Mouse (Mus musculus): ENCODE results near the gene 1700042G07Rik. TPM values are rescaled to one million over a fixed set of nuclear protein-coding genes. Genes with fewer than 3 reads are reported as not detected.
"Not testable (repeated sequence)": the region's sequence is repeated elsewhere in the genome, so short reads cannot be mapped to it uniquely, and the experiment has no call there.

Gene 1700042G07Rik
- polyA plus RNA-seq, 1 experiment from 2014 or later: not detected

DNA sequence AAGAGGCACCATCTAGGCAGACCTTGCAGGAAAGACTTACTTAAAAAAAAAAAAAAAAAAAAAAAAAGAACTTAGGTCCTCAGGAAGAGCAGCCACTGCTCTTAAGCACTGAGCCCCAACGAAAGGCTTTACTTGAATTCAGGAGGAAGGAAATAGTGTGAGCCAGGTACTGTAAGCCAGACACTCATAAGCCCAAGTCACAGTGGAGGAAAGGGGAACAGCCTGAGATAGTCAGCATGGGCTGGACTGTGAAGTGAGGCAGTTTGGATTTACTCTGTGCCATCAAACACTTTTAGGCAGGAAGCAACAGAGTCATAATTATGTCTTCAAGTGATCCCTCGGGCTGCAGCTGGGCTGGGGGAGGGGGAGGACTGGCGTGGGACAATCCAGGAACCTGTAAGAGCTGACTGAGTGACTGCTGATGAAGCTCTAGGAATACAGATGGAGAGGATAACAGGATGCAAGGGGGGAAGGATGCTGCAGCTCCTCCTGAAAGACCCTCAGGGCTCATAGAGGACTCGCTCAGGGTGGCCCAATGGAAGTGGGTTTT lies 19.2 kb downstream of the 1700042G07Rik start:
- Histone ChIP-seq H3K4me2 (ENCODE audit: low read length) (no peak overlapping the region), H3K36me3 (ENCODE audit: control insufficient read depth, insufficient read depth, low read length) (no peaks in the 10 kb centered on the region), H3K27ac (ENCODE audit: low read depth, low read length) (no peak overlapping the region), H3K4me3 (ENCODE audit: low read length) (no peak overlapping the region), H3K4me1 (ENCODE audit: control insufficient read depth, insufficient read depth, low read depth, low read length) (no peaks in the 10 kb centered on the region), H3K9ac (ENCODE audit: low read depth, low read length) (no peak overlapping the region), H3K9me3 (ENCODE audit: control insufficient read depth, low read length) (no peaks in the 10 kb centered on the region), H3K27me3 (replicated peaks; ENCODE audit: control insufficient read depth, insufficient read depth, low read length) (no peaks in the 10 kb centered on the region)
- ATAC-seq: no peak
- 69% methylated on average over 4 of the region's 4 CpGs for WGBS

DNA sequence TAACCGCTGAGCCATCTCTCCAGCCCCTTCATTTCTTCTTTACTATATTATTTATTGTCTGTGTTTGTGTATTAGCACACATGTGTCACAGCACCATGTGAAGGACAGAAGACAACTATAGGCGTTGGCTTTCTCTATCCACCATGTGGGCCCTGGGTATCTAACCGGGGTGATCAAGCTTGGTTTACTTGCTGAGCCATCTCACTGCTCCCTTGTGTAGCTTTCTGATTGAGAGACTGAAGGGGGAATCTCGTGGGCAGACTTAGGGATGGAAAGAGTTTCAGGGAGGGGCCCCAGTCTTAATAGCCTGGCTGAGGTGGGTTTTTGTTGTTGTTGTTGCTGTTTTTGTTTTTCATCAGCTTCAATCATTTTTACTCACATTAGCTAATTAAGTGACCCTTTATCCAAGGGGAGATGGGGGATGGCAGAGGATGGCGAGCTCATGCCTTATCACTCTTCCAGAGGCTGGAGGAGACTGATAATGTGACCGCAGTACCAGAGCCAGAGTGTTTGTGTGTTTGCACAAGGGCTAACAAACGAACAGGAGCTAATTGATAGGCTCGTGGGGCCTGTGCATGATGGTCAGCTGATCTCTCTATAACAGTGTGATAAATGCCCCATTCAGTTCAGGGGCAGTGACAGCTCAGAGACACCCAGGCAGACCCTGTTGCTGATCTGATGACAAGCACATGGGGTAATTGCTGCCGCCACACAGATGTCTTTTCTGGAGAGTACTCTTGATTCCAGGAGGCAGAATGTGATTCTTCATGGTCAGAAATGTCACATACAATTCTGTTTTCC lies 20.6 kb downstream of the 1700042G07Rik start:
- H3K4me1 ChIP-seq (ENCODE audit: control insufficient read depth, insufficient read depth, low read depth, low read length): no peaks in the 10 kb centered on the region
- H3K27ac ChIP-seq (ENCODE audit: low read depth, low read length): no peak overlapping the region
- no peak for ATAC-seq
- no peaks in the 10 kb centered on the region for H3K9me3 ChIP-seq (ENCODE audit: control insufficient read depth, low read length)
- no peak overlapping the region for H3K4me2 ChIP-seq (ENCODE audit: low read length)
- no peaks in the 10 kb centered on the region for H3K27me3 ChIP-seq (replicated peaks; ENCODE audit: control insufficient read depth, insufficient read depth, low read length)
- 73% methylated on average over 9 of the region's 9 CpGs for whole genome bisulfite sequencing
- no peaks in the 10 kb centered on the region for H3K36me3 ChIP-seq (ENCODE audit: control insufficient read depth, insufficient read depth, low read length)
- H3K4me3 ChIP-seq (ENCODE audit: low read length): no peak overlapping the region
- no peak overlapping the region for H3K9ac ChIP-seq (ENCODE audit: low read depth, low read length)

DNA sequence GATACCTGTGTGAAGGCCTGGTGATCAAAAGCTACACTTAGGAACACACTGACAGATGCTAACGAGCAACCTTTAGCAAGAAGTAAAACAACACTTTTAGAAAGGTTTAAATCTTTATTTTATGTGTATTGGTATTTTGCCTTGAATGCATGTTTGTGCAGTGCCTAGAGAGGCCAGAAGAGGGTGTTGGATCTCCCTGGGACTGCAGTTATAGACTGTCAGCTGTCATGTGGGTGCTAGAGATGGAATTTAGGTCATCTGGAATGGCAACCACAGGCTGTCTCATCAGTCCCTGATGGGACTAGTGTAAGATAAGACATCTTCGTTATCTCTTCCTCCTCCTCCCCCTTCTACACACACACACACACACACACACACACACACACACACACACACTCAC lies 25.2 kb downstream of the 1700042G07Rik start:
- H3K9me3 ChIP-seq (ENCODE audit: control insufficient read depth, low read length): no peaks in the 10 kb centered on the region
- H3K4me2 ChIP-seq (ENCODE audit: low read length): no peak overlapping the region
- no peaks in the 10 kb centered on the region for H3K36me3 ChIP-seq (ENCODE audit: control insufficient read depth, insufficient read depth, low read length)
- H3K4me3 ChIP-seq (ENCODE audit: low read length): no peak overlapping the region
- no peaks in the 10 kb centered on the region for H3K27me3 ChIP-seq (replicated peaks; ENCODE audit: control insufficient read depth, insufficient read depth, low read length)
- 92% methylated on average over 2 of the region's 2 CpGs for WGBS
- H3K9ac ChIP-seq (ENCODE audit: low read depth, low read length): no peak overlapping the region
- no peaks in the 10 kb centered on the region for H3K4me1 ChIP-seq (ENCODE audit: control insufficient read depth, insufficient read depth, low read depth, low read length)
- H3K27ac ChIP-seq (ENCODE audit: low read depth, low read length): no peak overlapping the region
- no peak for ATAC-seq

DNA sequence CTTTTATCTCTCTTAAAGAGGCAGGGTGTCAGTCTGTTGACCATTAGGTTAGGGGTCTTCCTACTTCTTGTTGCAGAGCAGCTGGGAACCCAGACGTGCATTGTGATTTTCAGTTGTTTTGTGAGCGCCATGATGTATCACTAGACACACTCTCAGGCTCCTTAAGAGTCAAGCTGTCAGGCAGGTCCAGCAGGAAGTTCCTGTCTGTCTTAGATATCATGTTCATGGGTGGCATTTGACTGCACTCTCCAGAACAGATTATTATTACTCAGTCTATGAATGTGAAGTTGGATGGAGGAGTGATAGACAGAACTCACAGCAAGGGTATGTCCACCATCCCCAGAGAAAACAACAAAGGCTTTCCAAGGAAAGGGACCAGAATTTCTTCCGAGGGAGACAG lies 31.2 kb downstream of the 1700042G07Rik start:
- no peaks in the 10 kb centered on the region for H3K4me1 ChIP-seq (ENCODE audit: control insufficient read depth, insufficient read depth, low read depth, low read length)
- no peak for ATAC-seq
- 76% methylated on average over 3 of the region's 3 CpGs for WGBS
- H3K9me3 ChIP-seq (ENCODE audit: control insufficient read depth, low read length): no peaks in the 10 kb centered on the region
- H3K9ac ChIP-seq (ENCODE audit: low read depth, low read length): no peak overlapping the region
- no peaks in the 10 kb centered on the region for H3K27me3 ChIP-seq (replicated peaks; ENCODE audit: control insufficient read depth, insufficient read depth, low read length)
- H3K4me2 ChIP-seq (ENCODE audit: low read length): no peak overlapping the region
- H3K4me3 ChIP-seq (ENCODE audit: low read length): no peak overlapping the region
- no peak overlapping the region for H3K27ac ChIP-seq (ENCODE audit: low read depth, low read length)
- H3K36me3 ChIP-seq (ENCODE audit: control insufficient read depth, insufficient read depth, low read length): no peaks in the 10 kb centered on the region

DNA sequence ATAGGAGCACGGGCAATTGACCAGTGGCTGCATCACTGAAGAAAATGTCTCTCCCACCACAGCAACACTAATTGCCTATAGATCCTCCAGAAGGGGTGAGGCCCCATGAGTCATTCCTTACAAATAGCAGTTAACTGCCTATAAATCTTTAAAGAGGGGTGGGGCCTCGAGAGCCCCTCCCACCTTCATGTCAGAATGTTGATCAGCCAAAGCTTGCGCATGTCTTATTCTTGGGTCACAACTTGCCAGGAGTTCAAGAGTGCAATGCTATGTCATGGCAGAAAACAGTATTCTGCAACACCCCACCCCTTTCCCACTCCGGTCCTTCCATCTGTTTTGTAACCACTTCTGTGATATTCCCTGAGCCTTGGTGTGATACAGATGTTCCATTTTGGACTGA lies 33.4 kb downstream of the 1700042G07Rik start:
- Histone ChIP-seq H3K36me3 (ENCODE audit: control insufficient read depth, insufficient read depth, low read length) (no peaks in the 10 kb centered on the region), H3K9ac (ENCODE audit: low read depth, low read length) (no peak overlapping the region), H3K4me1 (ENCODE audit: control insufficient read depth, insufficient read depth, low read depth, low read length) (no peaks in the 10 kb centered on the region), H3K27me3 (replicated peaks; ENCODE audit: control insufficient read depth, insufficient read depth, low read length) (no peaks in the 10 kb centered on the region), H3K4me3 (ENCODE audit: low read length) (no peak overlapping the region), H3K9me3 (ENCODE audit: control insufficient read depth, low read length) (no peaks in the 10 kb centered on the region), H3K27ac (ENCODE audit: low read depth, low read length) (no peak overlapping the region), H3K4me2 (ENCODE audit: low read length) (no peak overlapping the region)
- 81% methylated on average over 4 of the region's 4 CpGs for WGBS
- no peak for ATAC-seq

DNA sequence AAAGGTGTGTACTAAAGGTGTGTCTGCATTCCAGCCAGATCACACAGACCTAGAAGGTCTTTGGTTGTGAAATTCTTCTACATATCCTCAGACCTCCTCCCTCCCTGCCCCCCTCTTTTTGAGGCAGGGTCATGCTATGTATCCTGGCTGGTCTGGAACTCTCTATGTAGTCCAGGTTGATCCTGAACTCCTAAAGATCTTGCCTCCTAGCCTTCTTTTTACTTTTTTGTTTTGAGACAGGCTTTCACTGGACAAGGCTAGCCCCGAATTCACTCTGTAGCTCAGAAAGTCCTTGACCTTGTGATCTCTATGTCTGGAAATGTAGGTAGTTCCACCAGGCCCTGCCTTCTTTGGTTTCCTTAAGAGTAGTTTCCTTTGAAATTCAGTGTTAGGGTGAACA lies 35.7 kb downstream of the 1700042G07Rik start:
- Histone ChIP-seq H3K4me2 (ENCODE audit: low read length) (no peak overlapping the region), H3K9me3 (ENCODE audit: control insufficient read depth, low read length) (no peaks in the 10 kb centered on the region), H3K9ac (ENCODE audit: low read depth, low read length) (no peak overlapping the region), H3K4me3 (ENCODE audit: low read length) (no peak overlapping the region), H3K4me1 (ENCODE audit: control insufficient read depth, insufficient read depth, low read depth, low read length) (no peaks in the 10 kb centered on the region), H3K27me3 (replicated peaks; ENCODE audit: control insufficient read depth, insufficient read depth, low read length) (no peaks in the 10 kb centered on the region), H3K27ac (ENCODE audit: low read depth, low read length) (no peak overlapping the region), H3K36me3 (ENCODE audit: control insufficient read depth, insufficient read depth, low read length) (no peaks in the 10 kb centered on the region)
- 82% methylated on average over 1 of the region's 1 CpGs for WGBS
- ATAC-seq: no peak

DNA sequence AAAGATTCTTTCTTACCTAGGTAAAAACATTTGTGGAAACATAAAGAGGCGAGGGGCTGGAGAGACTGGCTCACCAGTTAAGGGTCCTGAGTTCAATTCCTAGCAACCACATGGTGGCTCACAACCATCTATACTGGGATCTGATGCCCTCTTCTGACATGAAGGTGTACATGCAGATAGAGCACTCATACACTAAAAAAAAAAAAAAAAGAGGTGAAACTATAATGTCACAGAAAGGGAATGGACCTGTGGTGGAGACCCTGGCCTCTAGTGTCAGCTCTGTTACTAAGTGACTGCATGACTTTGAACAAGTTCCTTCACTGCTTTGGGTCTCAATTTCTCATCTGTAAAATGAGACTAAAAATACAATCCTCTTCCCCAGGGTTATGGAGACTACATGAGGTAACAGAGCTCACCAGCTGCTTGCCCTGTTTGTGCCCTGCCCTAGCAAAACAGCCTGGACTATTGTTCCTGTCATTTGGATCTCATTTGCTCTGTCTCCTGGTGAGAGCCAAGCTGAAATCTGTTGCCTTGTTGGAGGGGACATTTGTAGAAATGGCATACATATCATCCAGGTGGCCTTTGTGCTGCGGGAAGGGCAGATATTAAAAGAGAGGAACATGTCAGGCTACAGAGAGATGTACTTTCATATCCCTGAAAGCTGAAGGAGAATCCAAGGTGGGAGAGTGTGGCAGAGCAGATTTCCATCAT lies 42.9 kb downstream of the 1700042G07Rik start:
- ATAC-seq: no peak
- H3K9me3 ChIP-seq (ENCODE audit: control insufficient read depth, low read length): no peaks in the 10 kb centered on the region
- no peak overlapping the region for H3K27ac ChIP-seq (ENCODE audit: low read depth, low read length)
- no peaks in the 10 kb centered on the region for H3K36me3 ChIP-seq (ENCODE audit: control insufficient read depth, insufficient read depth, low read length)
- no peak overlapping the region for H3K4me2 ChIP-seq (ENCODE audit: low read length)
- WGBS: 90% methylated on average over 2 of the region's 2 CpGs
- no peak overlapping the region for H3K9ac ChIP-seq (ENCODE audit: low read depth, low read length)
- H3K4me3 ChIP-seq (ENCODE audit: low read length): no peak overlapping the region
- no peaks in the 10 kb centered on the region for H3K27me3 ChIP-seq (replicated peaks; ENCODE audit: control insufficient read depth, insufficient read depth, low read length)
- H3K4me1 ChIP-seq (ENCODE audit: control insufficient read depth, insufficient read depth, low read depth, low read length): no peaks in the 10 kb centered on the region; the same call in 1 of the 2 replicates

DNA sequence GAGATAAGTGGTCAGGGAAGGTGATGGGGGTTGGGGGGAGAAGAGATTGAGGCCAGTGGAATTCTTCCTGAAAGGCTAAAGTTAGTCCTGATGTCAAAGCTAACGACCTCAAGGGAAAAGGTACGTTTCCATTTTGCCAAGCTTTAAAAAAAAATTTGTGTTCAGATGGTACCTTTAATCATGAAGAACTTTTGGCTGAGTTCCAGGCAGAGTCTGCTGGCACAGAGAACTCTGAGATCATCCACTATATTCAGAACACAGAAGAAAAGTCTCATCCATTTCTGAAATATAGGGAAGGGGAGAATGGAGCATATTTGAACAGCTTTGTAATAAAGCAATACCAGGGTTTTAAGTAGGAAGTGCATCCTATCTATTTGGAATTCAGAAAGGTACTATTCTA lies 43.9 kb downstream of the 1700042G07Rik start:
- no peak for ATAC-seq
- Histone ChIP-seq H3K27me3 (replicated peaks; ENCODE audit: control insufficient read depth, insufficient read depth, low read length) (no peaks in the 10 kb centered on the region), H3K4me1 (ENCODE audit: control insufficient read depth, insufficient read depth, low read depth, low read length) (no peaks in the 10 kb centered on the region; the same call in 1 of the 2 replicates), H3K4me3 (ENCODE audit: low read length) (no peak overlapping the region), H3K4me2 (ENCODE audit: low read length) (no peak overlapping the region), H3K9ac (ENCODE audit: low read depth, low read length) (no peak overlapping the region), H3K36me3 (ENCODE audit: control insufficient read depth, insufficient read depth, low read length) (no peaks in the 10 kb centered on the region), H3K9me3 (ENCODE audit: control insufficient read depth, low read length) (no peaks in the 10 kb centered on the region), H3K27ac (ENCODE audit: low read depth, low read length) (no peak overlapping the region)
- WGBS: 44% methylated on average over 2 of the region's 2 CpGs

DNA sequence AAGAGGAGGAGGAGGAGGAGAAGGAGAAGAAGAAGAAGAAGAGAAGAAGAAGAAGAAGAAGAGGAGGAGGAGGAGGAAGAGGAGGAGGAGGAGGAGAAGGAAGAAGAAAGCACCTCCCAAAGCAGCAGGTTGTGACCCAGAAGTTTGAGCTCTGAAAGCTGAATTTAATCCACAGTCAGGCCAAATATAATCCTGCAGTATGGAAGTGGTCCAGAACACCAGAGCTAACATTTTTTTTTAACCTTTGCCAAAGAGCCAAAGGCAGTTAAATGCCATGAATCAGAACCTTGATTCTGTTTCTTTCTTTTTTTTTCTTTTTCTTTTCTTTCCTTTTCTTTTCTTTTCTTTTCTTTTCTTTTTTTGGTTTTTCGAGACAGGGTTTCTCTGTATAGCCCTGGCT lies 44.5 kb downstream of the 1700042G07Rik start:
- not testable (repeated sequence) for H3K4me1 ChIP-seq (ENCODE audit: control insufficient read depth, insufficient read depth, low read depth, low read length); H3K36me3 ChIP-seq (ENCODE audit: control insufficient read depth, insufficient read depth, low read length); H3K4me2 ChIP-seq (ENCODE audit: low read length); H3K4me3 ChIP-seq (ENCODE audit: low read length); H3K27ac ChIP-seq (ENCODE audit: low read depth, low read length); H3K9me3 ChIP-seq (ENCODE audit: control insufficient read depth, low read length); H3K27me3 ChIP-seq (replicated peaks; ENCODE audit: control insufficient read depth, insufficient read depth, low read length); H3K9ac ChIP-seq (ENCODE audit: low read depth, low read length); ATAC-seq
- 89% methylated on average over 1 of the region's 1 CpGs for WGBS

All from hindbrain, embryonic 16.5 days (tissue).